In the genomic region with DNA sequence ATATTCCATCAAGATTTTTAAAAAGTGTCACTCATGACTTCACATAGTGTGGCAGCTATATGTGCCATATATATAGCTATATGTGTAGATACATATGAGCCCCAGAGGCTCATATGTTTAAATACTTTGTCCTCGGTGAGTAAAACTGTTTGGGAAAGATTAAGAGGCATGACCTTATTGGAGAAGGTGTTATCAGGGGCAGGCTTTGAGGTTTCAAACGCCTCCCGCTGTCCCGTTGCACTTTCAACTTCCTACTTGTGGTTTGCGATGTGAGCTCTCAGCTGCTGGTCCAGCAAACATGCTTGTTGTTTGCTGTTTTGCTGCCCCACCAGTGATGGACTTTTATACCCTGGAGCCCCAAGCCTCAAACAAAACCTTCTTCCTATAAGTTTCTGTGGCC, we compare ENCODE assay signal across 28 mouse cellular contexts. TPM values are rescaled to one million over a fixed set of nuclear protein-coding genes. Genes with fewer than 3 reads are reported as not detected.
DNase-seq lines count a peak whose midpoint lies in the region; ATAC-seq lines count a peak whose summit lies in the region.
"Had no signal": no experiment of that assay in that cellular context is flagged by ENCODE, and none has a peak within 500 bp of the region (broad histone marks: within the 10 kb centered on the region; RNA-seq: fewer than 3 reads in every experiment).

No protein-coding gene starts in this region.

- 41% methylated on average over 5 of the region's 5 CpGs for WGBS in liver, embryonic 11.5 days

- no peak overlapping the region for H3K9ac ChIP-seq in liver, embryonic 11.5 days (ENCODE audit: low read depth, low read length)
- H3K9ac ChIP-seq: embryonic facial prominence, embryonic 13.5 days; forebrain, embryonic 13.5 days; forebrain, postnatal 0 days; heart, embryonic 15.5 days; hindbrain, embryonic 14.5 days; intestine, embryonic 15.5 days had no signal

- no peak overlapping the region for H3K27ac ChIP-seq in liver, embryonic 11.5 days (ENCODE audit: low read depth, low read length)
- H3K27ac ChIP-seq: embryonic facial prominence, embryonic 13.5 days; forebrain, embryonic 13.5 days; heart, adult 2 months; heart, embryonic 15.5 days; hindbrain, embryonic 10.5 days; hindbrain, embryonic 14.5 days; intestine, embryonic 15.5 days had no signal

- ATAC-seq in liver, embryonic 11.5 days (replicated peaks; ENCODE audit: low FRiP score): peak; percentile 45; the same call in 1 of the 2 replicates
- ATAC-seq: activated CD4-positive, CD25-positive, alpha-beta regulatory T cell, adult 4 months; CD4-positive, CD25-positive, alpha-beta regulatory T cell, adult 4 months; forebrain, embryonic 13.5 days; forebrain, postnatal 0 days; intestine, embryonic 15.5 days; Patski had no signal

- H3K4me1 ChIP-seq in liver, embryonic 11.5 days (replicated peaks; ENCODE audit: control insufficient read depth, insufficient read depth, low read length): no peaks in the 10 kb centered on the region
- no peaks in the 10 kb centered on the region for H3K4me1 ChIP-seq in megakaryocyte, embryonic 14.5 days
- H3K4me1 ChIP-seq: embryonic facial prominence, embryonic 13.5 days; forebrain, embryonic 13.5 days; heart, embryonic 15.5 days; hindbrain, embryonic 10.5 days; intestine, embryonic 15.5 days had no signal

- no peaks in the 10 kb centered on the region for H3K9me3 ChIP-seq in liver, embryonic 11.5 days (ENCODE audit: control insufficient read depth, low read length)
- H3K9me3 ChIP-seq in megakaryocyte, embryonic 14.5 days: peaks cover 24% of the 10 kb centered on the region
- H3K9me3 ChIP-seq: heart, embryonic 15.5 days; intestine, embryonic 15.5 days had no signal

- peak; percentile 39 for DNase-seq in A20 (ENCODE audit: low read depth, low spot score)
- DNase-seq in c-Kit-positive CD71-positive TER-119-positive erythroid progenitor cells, embryonic 14.5 days (ENCODE audit: low spot score): peak; percentile 0
- DNase-seq in liver, embryonic 11.5 days (ENCODE audit: low spot score): no peak
- no peak for DNase-seq in urinary bladder, postnatal 25 days (ENCODE audit: low spot score)
- no peak for DNase-seq in adrenal gland, adult 18-20 months (ENCODE audit: low spot score in 2 of 2)
- no peak for DNase-seq in cerebellum, adult 9-11 months
- no peak for DNase-seq in cerebellum, postnatal 36 days
- DNase-seq: adrenal gland, adult 8-10 months; B cell, adult 2 months; cerebellum, adult 18-20 months; cerebellum, postnatal 14 days; forebrain, postnatal 0 days; heart, adult 2 months; heart, postnatal 14 days; kidney, adult 18-20 months had no signal

- no peaks in the 10 kb centered on the region for H3K36me3 ChIP-seq in liver, embryonic 11.5 days (ENCODE audit: control insufficient read depth, insufficient read depth, low read length)
- no peaks in the 10 kb centered on the region for H3K36me3 ChIP-seq in megakaryocyte, embryonic 14.5 days (replicated peaks; ENCODE audit: low read length)
- H3K36me3 ChIP-seq: embryonic facial prominence, embryonic 13.5 days; G1E; heart, embryonic 15.5 days; hindbrain, embryonic 10.5 days; intestine, embryonic 15.5 days had no signal

- no peaks in the 10 kb centered on the region for H3K27me3 ChIP-seq in liver, embryonic 11.5 days (replicated peaks; ENCODE audit: control insufficient read depth, insufficient read depth, low read length)
- H3K27me3 ChIP-seq in megakaryocyte, embryonic 14.5 days (replicated peaks): no peaks in the 10 kb centered on the region
- H3K27me3 ChIP-seq: embryonic facial prominence, embryonic 13.5 days; forebrain, embryonic 13.5 days; heart, embryonic 15.5 days; intestine, embryonic 15.5 days had no signal

- no peak overlapping the region for H3K4me2 ChIP-seq in liver, embryonic 11.5 days
- H3K4me2 ChIP-seq: embryonic facial prominence, embryonic 13.5 days; forebrain, embryonic 13.5 days; heart, embryonic 11.5 days; heart, embryonic 15.5 days; hindbrain, embryonic 14.5 days; intestine, embryonic 15.5 days had no signal

- H3K4me3 ChIP-seq in liver, embryonic 11.5 days (ENCODE audit: low read depth, low read length): no peak overlapping the region
- H3K4me3 ChIP-seq in megakaryocyte, embryonic 14.5 days (replicated peaks): peak overlapping the region; percentile 26
- H3K4me3 ChIP-seq: embryonic facial prominence, embryonic 13.5 days; forebrain, embryonic 13.5 days; heart, adult 2 months; heart, embryonic 15.5 days; hindbrain, embryonic 10.5 days; intestine, embryonic 15.5 days had no signal

RNA-seq across cellular contexts. Expression of a gene that starts 40.1 kb away (rescaled TPM):
- 0.32 and 0.33 TPM in 2 replicates for polyA plus RNA-seq in liver, embryonic 11.5 days (2014; fragmentation: Nextera tagmentation; extraction: Ambion mirVana)
- polyA plus RNA-seq in megakaryocyte, embryonic 14.5 days (2012; ENCODE audit: insufficient read depth, low replicate concordance): not detected in 2 replicates
- not detected for total RNA-seq in adrenal gland, adult 18-20 months (2021)
- total RNA-seq: adrenal gland, adult 8-10 months; gastrocnemius, adult 8-10 months; heart, postnatal 14 days had no signal
- polyA plus RNA-seq: activated CD4-positive, CD25-positive, alpha-beta regulatory T cell, adult 4 months; G1E; Patski had no signal

Comparison
In these comparisons a context has a peak if more than half of its experiments do, and no peak if none do; other contexts are left out.
1. DNase-seq: peak in A20 (single experiment) and c-Kit-positive CD71-positive TER-119-positive erythroid progenitor cells, embryonic 14.5 days (single experiment); none in liver, embryonic 11.5 days (single experiment), urinary bladder, postnatal 25 days (single experiment), adrenal gland, adult 18-20 months (0 of 2), cerebellum, adult 9-11 months (single experiment) and cerebellum, postnatal 36 days (0 of 2).